Mouse (Mus musculus): ENCODE measurements around the gene Ltbp4.

- no peak for TF ChIP-seq CTCF (IDR thresholded peaks at IDR 0.05; ENCODE audit: extremely low read depth, insufficient read depth, low read length)
- no peak for TF ChIP-seq POLR2A (IDR thresholded peaks at IDR 0.05; ENCODE audit: extremely low read depth, insufficient read depth, low read length)
These were observed 46.9 kb downstream of the Ltbp4 start for GRCm38 (mm10) chr7:27290555-27290954.
